Mouse (Mus musculus) CH12.LX (cell line): Measurements from ENCODE around the gene Rragd.

Experiments
- CTCF ChIP-seq, 2 experiments: IDR thresholded peaks in 1 of 2; conservative IDR thresholded peaks in 1 of 2; 2 replicates each; pipeline ENCODE4 v1.5.1; 2011 to 2012; ENCODE audit warnings: low read depth in 2 of 2, low read length in 2 of 2, improper control_type of control experiment in 1 of 2, inconsistent platforms in 1 of 2, mild to moderate bottlenecking in 1 of 2, moderate library complexity in 1 of 2
- E2F4 ChIP-seq: IDR thresholded peaks from 2 replicates; pipeline ENCODE4 v1.6.1; 2011; ENCODE audit warnings: low read depth, low read length, improper control_type of control experiment; ENCODE audit not compliant: insufficient replicate concordance
- EP300 ChIP-seq: IDR thresholded peaks from 2 replicates; pipeline ENCODE4 v1.6.1; 2011; ENCODE audit warnings: low read length, improper control_type of control experiment
- GABPA ChIP-seq: IDR thresholded peaks from 2 replicates; pipeline ENCODE4 v1.6.1; 2012; ENCODE audit warnings: low read depth, low read length, improper control_type of control experiment, inconsistent platforms; ENCODE audit not compliant: insufficient replicate concordance
- IRF4 ChIP-seq: IDR thresholded peaks from 2 replicates; pipeline ENCODE4 v1.6.1; 2014; ENCODE audit warnings: low read depth, mild to moderate bottlenecking, inconsistent platforms, low read length, improper control_type of control experiment
- JUND ChIP-seq: conservative IDR thresholded peaks from 2 replicates; pipeline ENCODE4 v1.6.1; 2011; ENCODE audit warnings: low read depth, low read length, improper control_type of control experiment
- MAFK ChIP-seq: IDR thresholded peaks from 2 replicates; pipeline ENCODE4 v1.6.1; 2011; ENCODE audit warnings: low read length, improper control_type of control experiment; ENCODE audit not compliant: insufficient replicate concordance
- MAX ChIP-seq: IDR thresholded peaks from 2 replicates; pipeline ENCODE4 v1.6.1; 2011; ENCODE audit warnings: low read length, improper control_type of control experiment
- POLR2AphosphoS2 ChIP-seq: IDR thresholded peaks from 2 replicates; pipeline ENCODE4 v1.6.1; 2011; ENCODE audit warnings: low read depth, low read length, improper control_type of control experiment
- TCF12 ChIP-seq: IDR thresholded peaks from 2 replicates; pipeline ENCODE4 v1.6.1; 2014; ENCODE audit warnings: low read depth, mild to moderate bottlenecking, inconsistent platforms, low read length, improper control_type of control experiment
- UBTF ChIP-seq: IDR thresholded peaks from 2 replicates; pipeline ENCODE4 v1.6.1; 2012; ENCODE audit warnings: low read depth, mild to moderate bottlenecking, inconsistent platforms, low read length, improper control_type of control experiment, moderate library complexity
- ZKSCAN1 ChIP-seq: IDR thresholded peaks from 2 replicates; pipeline ENCODE4 v1.6.1; 2012; ENCODE audit warnings: low read depth, inconsistent platforms, low read length, improper control_type of control experiment, borderline replicate concordance

DNA sequence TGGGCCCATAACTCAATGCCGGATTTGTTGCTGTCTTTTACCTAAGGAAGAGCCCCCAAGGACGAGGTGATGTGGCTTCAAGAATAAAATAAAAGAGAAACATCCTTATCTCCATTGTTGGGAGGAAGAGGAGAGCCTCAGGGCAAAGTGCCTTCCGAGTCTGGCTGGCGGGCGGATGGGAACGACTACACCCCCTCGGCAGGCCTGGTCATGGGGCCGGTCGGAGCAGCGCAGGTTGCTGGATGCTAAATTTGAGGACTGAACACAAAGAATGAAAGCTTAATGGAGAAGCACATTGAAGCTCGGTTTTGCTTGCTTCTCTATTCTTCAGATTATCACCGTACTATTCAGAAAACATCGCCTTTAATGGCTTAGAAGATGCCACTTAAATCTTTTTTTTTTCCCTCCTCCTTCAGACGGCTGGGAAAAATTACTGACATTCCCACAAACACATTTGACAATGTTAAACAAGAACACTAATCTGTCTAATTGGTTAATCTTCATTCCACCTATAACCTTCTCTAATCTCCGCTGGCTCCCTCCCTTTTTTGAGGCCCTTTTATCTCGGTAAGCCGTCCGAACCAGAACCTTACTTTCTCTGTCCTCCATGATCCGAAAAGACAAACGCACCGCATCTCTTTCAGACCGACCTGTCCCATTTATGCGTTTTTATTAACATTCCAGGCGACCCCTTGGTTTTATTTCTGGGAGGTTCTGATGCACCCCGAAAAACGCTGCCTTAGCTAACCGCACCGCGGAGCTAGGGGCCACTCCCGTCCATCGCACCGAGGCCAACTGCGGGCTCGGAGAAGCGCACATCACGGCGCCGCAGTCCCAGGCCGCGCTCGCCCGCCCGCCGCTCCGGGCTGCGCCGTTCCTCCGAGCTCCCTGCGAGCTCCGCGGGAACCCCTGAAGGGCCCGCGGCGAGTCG, 47.7 kb downstream of the Rragd start:
- TF ChIP-seq MAX (no peak), IRF4 (0 out of 2 replicates have a peak, but pooled peaks have one; percentile 22), UBTF (no peak; the same call in 1 of the 2 replicates), E2F4 (no peak), CTCF (conservative IDR thresholded peaks at IDR 0.05 in 1 of 2, IDR thresholded peaks at IDR 0.05 in 1 of 2; ENCODE audit: low read depth in 2 of 2, low read length in 2 of 2) (no peak), TCF12 (no peak), EP300 (no peak), POLR2AphosphoS2 (0 out of 2 replicates have a peak, but pooled peaks have one; percentile 33), MAFK (no peak), GABPA (no peak), ZKSCAN1 (no peak), JUND (no peak)
